Comparison of ENCODE assay signal across 14 mouse cellular contexts in genomic region chr12:15761453-15762116, GRCm38 (mm10). TPM values are rescaled to one million over a fixed set of nuclear protein-coding genes. Genes with fewer than 3 reads are reported as not detected.
DNase-seq lines count a peak whose midpoint lies in the region; ATAC-seq and TF ChIP-seq lines count a peak whose summit lies in the region.
"Had no signal": no experiment of that assay in that cellular context is flagged by ENCODE, and none has a peak within 500 bp of the region (broad histone marks: within the 10 kb centered on the region; RNA-seq: fewer than 3 reads in every experiment).

No protein-coding gene starts in this region.

- H3K9me3 ChIP-seq in heart, embryonic 12.5 days (replicated peaks), result no peaks in the 10 kb centered on the region
- no peaks in the 10 kb centered on the region for H3K9me3 ChIP-seq in hindbrain, embryonic 14.5 days (ENCODE audit: control insufficient read depth, low read length)
- H3K9me3 ChIP-seq: embryonic facial prominence, embryonic 10.5 days; forebrain, embryonic 12.5 days; intestine, embryonic 15.5 days; limb, embryonic 12.5 days; midbrain, embryonic 15.5 days had no signal

- ATAC-seq in heart, embryonic 12.5 days (ENCODE audit: insufficient number of reproducible peaks, low FRiP score), result no peak
- no peak for ATAC-seq in hindbrain, embryonic 14.5 days (ENCODE audit: low FRiP score)
- ATAC-seq: intestine, embryonic 15.5 days; midbrain, embryonic 15.5 days had no signal

- no peak for TF ChIP-seq CTCF in left cerebral cortex, adult 2 months (IDR thresholded peaks at IDR 0.05)

- H3K4me2 ChIP-seq in heart, embryonic 12.5 days, result no peak overlapping the region
- no peak overlapping the region for H3K4me2 ChIP-seq in hindbrain, embryonic 14.5 days (replicated peaks)
- H3K4me2 ChIP-seq: forebrain, embryonic 12.5 days; intestine, embryonic 15.5 days; limb, embryonic 12.5 days; lung, embryonic 14.5 days; midbrain, embryonic 15.5 days had no signal

- WGBS in heart, embryonic 12.5 days, result 83% methylated on average over 8 of the region's 8 CpGs
- WGBS in hindbrain, embryonic 14.5 days, result 91% methylated on average over 8 of the region's 8 CpGs

- no peak overlapping the region for H3K4me3 ChIP-seq in heart, embryonic 12.5 days
- no peak overlapping the region for H3K4me3 ChIP-seq in left cerebral cortex, adult 2 months
- no peak overlapping the region for H3K4me3 ChIP-seq in hindbrain, embryonic 14.5 days (replicated peaks; ENCODE audit: low read length)
- H3K4me3 ChIP-seq: embryonic facial prominence, embryonic 10.5 days; forebrain, embryonic 12.5 days; intestine, embryonic 15.5 days; limb, embryonic 12.5 days; midbrain, embryonic 15.5 days had no signal

- H3K9ac ChIP-seq in heart, embryonic 12.5 days, result no peak overlapping the region
- H3K9ac ChIP-seq in hindbrain, embryonic 14.5 days, result no peak overlapping the region
- H3K9ac ChIP-seq: forebrain, embryonic 12.5 days; intestine, embryonic 15.5 days; limb, embryonic 12.5 days; lung, embryonic 14.5 days; midbrain, embryonic 15.5 days had no signal

- H3K4me1 ChIP-seq in heart, embryonic 12.5 days (replicated peaks), result no peaks in the 10 kb centered on the region; the same call in 1 of the 2 replicates
- H3K4me1 ChIP-seq in hindbrain, embryonic 14.5 days (replicated peaks; ENCODE audit: control insufficient read depth, insufficient read depth, low read length), result no peaks in the 10 kb centered on the region
- H3K4me1 ChIP-seq: embryonic facial prominence, embryonic 10.5 days; forebrain, embryonic 12.5 days; intestine, embryonic 15.5 days; limb, embryonic 12.5 days; midbrain, embryonic 15.5 days had no signal

- intact Hi-C loops in left cerebral cortex, adult 2 months (cut with DNase I), result loop anchor here (1.0 to 5.0 kb wide), 7 partner anchors 53 to 389 kb away; no protein-coding TSS in a partner anchor

- no peaks in the 10 kb centered on the region for H3K27me3 ChIP-seq in heart, embryonic 12.5 days (replicated peaks)
- H3K27me3 ChIP-seq in hindbrain, embryonic 14.5 days (ENCODE audit: control insufficient read depth, insufficient read depth, low read length), result no peaks in the 10 kb centered on the region
- H3K27me3 ChIP-seq: forebrain, embryonic 12.5 days; intestine, embryonic 15.5 days; limb, embryonic 12.5 days; midbrain, embryonic 15.5 days had no signal

- H3K36me3 ChIP-seq in heart, embryonic 12.5 days, result no peaks in the 10 kb centered on the region
- H3K36me3 ChIP-seq in hindbrain, embryonic 14.5 days (replicated peaks; ENCODE audit: control insufficient read depth, insufficient read depth), result no peaks in the 10 kb centered on the region
- H3K36me3 ChIP-seq: embryonic facial prominence, embryonic 10.5 days; forebrain, embryonic 12.5 days; intestine, embryonic 15.5 days; limb, embryonic 12.5 days; midbrain, embryonic 15.5 days had no signal

- DNase-seq in heart, adult 18-20 months, result peak; percentile 18 to 29
- DNase-seq in frontal cortex, postnatal 36 days (ENCODE audit: low spot score in 2 of 2), result peak; percentile 85 to 92
- peak; percentile 64 to 78 for DNase-seq in left cerebral cortex, adult 2 months (ENCODE audit: extremely low spot score in 1 of 2, low spot score in 2 of 2)
- DNase-seq in right cerebral cortex, postnatal 10 days (ENCODE audit: low spot score in 2 of 2), result peak; percentile 76 to 89
- DNase-seq in spleen, postnatal 14 days (ENCODE audit: low spot score in 2 of 2), result no peak
- DNase-seq in hindbrain, embryonic 14.5 days (ENCODE audit: low spot score), result no peak
- DNase-seq in MN1 (ENCODE audit: low spot score), result no peak
- DNase-seq: lung, embryonic 14.5 days had no signal

- H3K27ac ChIP-seq in heart, embryonic 12.5 days (ENCODE audit: poor library complexity, severe bottlenecking), result no peak overlapping the region
- peak overlapping the region; percentile 79 for H3K27ac ChIP-seq in left cerebral cortex, adult 2 months
- H3K27ac ChIP-seq in hindbrain, embryonic 14.5 days, result no peak overlapping the region
- H3K27ac ChIP-seq: embryonic facial prominence, embryonic 10.5 days; forebrain, embryonic 12.5 days; intestine, embryonic 15.5 days; limb, embryonic 12.5 days; midbrain, embryonic 15.5 days had no signal

RNA-seq across cellular contexts. Expression of gene Trib2, which starts 55.1 kb away (rescaled TPM):
- 10 to 100 TPM; 16.1 to 21.0 TPM for total RNA-seq in heart, adult 18-20 months (2021)
- polyA plus RNA-seq in heart, embryonic 12.5 days (2016; fragmentation: Nextera tagmentation; extraction: Ambion mirVana), result 66.6 and 67.4 TPM in 2 replicates
- 10 to 100 TPM; 43.0 to 49.3 TPM for total RNA-seq in left cerebral cortex, adult 2 months (2021)
- polyA plus RNA-seq in hindbrain, embryonic 14.5 days (2014; fragmentation: Nextera tagmentation; extraction: Ambion mirVana), result 150 and 174 TPM in 2 replicates

Comparison
In these comparisons a context has a peak if more than half of its experiments do, and no peak if none do; other contexts are left out.
1. DNase-seq: peak in heart, adult 18-20 months (2 of 2), frontal cortex, postnatal 36 days (2 of 2), left cerebral cortex, adult 2 months (2 of 2) and right cerebral cortex, postnatal 10 days (2 of 2); none in spleen, postnatal 14 days (0 of 2), hindbrain, embryonic 14.5 days (single experiment) and MN1 (single experiment).